Mouse (Mus musculus) erythroblast, embryonic 14.5 days (primary cell): ENCODE data around the gene Prima1.

Experiments used
- GATA1 ChIP-seq: IDR thresholded peaks from 2 replicates; pipeline ENCODE4 v1.6.1; 2012; ENCODE audit warnings: low read length, inconsistent platforms, mixed read lengths
- TAL1 ChIP-seq: IDR thresholded peaks from 3 replicates; pipeline ENCODE4 v1.6.1; 2012; ENCODE audit warnings: low read length, inconsistent platforms, mixed read lengths

GRCm38 (mm10) chr12:103187020-103187419, 54.9 kb downstream of the Prima1 start:
- TF ChIP-seq TAL1 (no peak), GATA1 (no peak)
